Mouse (Mus musculus): ENCODE data around the gene Aoah.

The Aoah gene

DNA sequence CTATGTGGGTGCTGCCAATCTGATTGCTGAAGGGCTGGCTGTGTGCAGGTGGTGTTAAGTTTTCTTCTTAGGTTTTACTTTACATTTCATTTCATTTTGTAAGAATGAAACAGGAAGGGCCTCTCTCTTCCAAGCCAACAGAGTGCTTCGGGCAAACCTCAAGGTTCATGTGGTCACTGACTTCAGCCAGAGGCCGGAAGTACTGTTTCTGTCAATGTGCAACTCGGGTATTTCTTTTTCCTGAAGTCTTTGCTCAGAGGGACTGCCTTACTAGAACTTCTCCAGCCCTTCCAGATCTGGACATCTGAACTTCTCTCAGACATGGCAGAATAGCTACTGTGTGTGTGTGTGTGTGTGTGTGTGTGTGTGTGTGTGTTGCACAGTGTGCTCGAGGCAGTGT is at the start of gene Aoah:
TSS of gene Aoah (plus strand) at position 213 of the 400 bp plus-strand sequence.
- no peak for DNase-seq (ENCODE audit: extremely low spot score)

DNA sequence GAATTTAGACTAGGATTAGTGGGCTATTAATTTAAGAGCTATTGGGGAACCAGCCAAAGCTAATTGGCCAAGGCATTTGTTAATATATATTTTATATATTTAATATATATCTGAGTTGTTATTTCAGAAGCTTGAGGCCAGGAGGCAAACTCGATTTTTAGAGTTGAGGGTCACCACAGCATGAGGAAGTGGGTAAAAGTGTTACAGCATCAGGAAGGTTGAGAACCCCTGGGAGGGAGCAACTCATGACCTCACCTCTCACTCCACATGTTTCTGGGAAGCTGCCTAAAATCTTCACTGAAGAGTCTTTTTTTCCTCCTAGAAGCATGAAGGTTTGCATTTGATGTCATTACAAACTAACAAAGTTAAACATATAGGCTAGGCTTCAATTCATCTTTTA is 39.1 kb upstream of the Aoah start:
- DNase-seq (ENCODE audit: extremely low spot score), result no peak

DNA sequence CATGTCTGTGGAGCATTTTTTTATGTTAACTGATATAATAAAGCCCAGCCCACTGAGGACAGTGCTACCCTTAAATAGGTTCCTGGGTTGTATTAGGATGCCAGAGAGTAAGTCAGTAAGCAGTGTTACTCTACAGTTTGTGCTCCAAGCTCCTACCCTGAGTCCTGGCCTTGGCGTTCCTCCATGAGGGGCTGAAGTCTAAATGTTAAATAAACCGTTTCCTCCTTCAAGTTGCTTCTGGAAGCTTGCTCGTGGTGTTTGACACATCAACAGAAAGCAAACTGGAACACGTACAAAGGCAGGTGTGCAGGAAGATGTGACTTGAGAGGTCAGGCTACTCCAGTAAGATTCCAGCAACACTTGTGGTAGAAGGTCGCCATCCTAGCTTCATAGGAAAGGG is 10.3 kb upstream of the Aoah start:
- no peak for DNase-seq (ENCODE audit: extremely low spot score)

DNA sequence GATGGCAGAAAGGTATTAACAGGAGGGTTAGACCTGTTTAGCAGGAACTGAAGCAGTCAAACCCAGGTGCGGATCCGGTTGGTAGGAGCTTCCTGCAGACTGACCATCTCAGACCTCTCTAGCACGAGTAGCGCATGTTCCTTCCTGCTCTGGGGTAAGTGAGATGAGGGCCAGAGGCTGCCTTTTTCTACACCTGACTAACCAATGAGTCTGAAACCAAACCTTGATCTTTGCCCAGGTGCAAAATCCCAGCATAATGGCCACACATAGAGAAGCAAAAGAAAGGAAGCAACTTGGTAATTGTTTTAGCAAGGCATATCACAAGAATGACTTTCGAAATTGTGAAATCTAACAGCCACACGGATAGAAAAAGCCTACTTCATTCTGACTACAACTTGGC is 9.9 kb upstream of the Aoah start:
- no peak for DNase-seq (ENCODE audit: extremely low spot score)

DNA sequence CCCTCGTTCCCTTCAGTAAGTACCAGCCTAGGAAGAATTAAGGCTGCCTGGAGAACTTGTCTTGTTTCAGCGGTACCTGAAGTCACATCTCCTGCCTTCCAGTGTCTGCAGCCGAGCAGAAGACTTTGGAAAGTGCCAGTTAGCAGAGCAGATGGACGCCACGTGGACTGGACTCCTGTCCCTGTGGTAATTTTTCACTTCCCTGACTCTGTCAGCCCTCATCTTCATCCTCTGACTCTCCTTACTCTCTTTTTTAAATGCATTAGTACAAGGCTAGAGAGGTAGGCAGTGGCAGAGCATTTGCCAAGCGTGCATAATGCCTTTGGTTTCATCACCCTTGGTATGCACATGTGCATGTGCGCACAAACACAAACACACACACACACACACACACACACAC is 8.0 kb upstream of the Aoah start:
- DNase-seq (ENCODE audit: extremely low spot score), result no peak

DNA sequence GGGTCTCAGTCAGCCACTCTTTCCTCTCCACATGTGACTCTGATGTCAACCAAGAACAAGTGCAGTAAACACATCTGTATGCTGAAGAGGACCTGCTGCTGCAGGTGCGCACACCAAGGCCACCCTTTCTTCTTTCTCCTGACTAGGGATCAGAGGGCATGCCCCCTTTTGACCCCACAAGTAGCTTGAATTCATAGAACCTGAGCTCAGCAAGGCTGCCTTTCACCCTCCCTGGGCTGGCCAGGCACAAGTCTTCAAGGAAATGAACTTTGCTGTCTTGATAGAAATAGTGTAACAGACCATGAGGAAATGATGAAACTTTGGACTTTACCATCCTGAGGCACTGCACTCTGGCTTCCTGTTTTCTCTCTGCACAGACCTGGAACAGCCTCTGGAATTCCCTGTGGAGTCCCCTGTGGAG is 7.1 kb upstream of the Aoah start:
- no peak for DNase-seq (ENCODE audit: extremely low spot score)

GRCm38 (mm10) chr13:20787952-20788351 is 6.0 kb upstream of the Aoah start:
- no peak for DNase-seq (ENCODE audit: extremely low spot score)

DNA sequence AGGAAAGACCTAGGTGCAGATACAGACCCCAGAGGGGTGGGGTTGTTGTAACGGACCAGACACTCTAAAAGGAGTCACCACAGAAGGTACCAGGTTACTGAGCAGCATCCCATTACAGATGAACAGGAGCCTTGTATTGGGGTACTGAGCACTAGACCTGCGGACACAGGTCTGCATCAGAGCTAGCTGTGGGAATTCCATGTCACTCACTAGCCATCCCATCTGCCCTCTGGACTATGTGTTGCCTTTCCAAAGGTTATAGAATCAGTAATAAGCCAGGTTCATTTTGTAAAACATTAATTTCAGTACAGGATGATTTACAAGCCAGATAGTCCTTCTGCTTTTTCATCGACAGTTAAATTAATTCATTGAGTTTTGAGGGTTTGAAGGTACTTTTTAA is 2.7 kb downstream of the Aoah start:
- DNase-seq (ENCODE audit: extremely low spot score), result no peak

DNA sequence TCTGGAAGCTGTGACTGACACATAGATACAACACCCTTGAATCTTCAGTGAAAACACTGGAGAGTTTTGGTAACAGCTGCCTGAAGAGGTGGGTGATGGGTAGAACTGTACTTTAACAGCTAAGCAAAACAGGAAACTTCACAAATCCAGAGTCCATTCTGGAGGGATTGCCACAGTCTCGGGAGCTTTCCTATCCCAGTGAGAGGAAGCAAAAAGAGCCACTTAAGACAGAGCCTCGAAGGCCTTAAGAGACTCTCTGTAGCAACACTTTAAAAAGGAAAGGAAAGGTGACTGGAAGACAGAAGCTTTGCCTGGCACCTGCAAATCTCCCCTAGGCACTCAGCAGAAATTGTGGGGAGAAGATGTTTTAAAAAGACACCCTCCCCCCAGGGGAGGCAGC is 4.6 kb downstream of the Aoah start:
- no peak for DNase-seq (ENCODE audit: extremely low spot score)

GRCm38 (mm10) chr13:20799772-20800171 is 5.9 kb downstream of the Aoah start:
- no peak for DNase-seq (ENCODE audit: extremely low spot score)

GRCm38 (mm10) chr13:20800569-20800968 is 6.7 kb downstream of the Aoah start:
- DNase-seq (ENCODE audit: extremely low spot score), result no peak

DNA sequence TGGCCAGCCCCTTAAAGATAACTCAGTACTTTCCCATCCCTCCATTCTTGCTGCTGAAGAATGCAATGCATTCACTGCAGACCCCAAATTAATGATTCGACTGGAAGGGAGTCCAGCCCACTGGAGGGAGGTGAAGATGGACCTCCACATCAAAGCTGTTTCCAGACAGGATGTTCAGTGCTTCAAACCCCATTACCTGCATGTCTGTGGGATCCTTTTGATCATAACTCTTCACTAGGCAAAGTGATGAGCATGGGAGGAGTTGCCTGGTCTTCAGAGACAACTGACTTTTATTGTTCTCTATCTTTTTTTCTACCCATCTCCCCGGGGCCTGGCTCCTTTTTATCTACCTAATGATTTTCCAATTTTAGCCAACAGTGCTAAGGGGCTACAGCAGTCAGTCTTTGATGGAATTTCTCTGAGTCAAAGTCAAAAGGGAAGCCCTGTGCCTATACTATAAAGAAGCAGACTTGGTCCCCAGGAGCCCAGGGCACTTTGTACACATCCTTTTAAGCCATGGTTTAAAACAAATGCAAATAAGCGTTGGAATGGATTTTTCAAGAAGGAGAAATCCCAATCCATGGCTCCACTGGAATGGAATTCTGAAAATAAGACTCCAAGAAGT is 18.0 kb downstream of the Aoah start:
- DNase-seq (ENCODE audit: extremely low spot score), result no peak

DNA sequence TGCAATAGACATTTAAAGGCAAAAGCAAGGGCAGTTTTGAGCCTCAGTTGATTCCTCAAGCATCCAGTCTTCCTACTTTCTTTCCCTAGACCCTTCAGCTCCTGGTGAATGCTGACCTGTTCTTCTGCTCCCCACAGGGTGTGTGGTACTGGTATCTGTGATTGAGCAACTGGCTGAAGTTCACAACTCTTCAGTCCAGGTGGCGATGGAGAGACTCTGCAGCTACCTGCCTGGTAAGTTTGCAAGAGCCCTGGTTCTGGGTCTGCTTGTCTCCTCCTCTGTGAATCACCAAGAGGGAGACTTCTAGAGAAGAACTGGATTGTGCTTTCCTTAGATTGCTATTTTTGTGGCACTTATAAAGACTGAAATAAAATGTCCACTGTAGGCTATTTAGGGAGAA is 22.5 kb downstream of the Aoah start:
- DNase-seq (ENCODE audit: extremely low spot score), result no peak

- no peak for DNase-seq (ENCODE audit: extremely low spot score)
Observed at GRCm38 (mm10) chr13:20820712-20821328, 26.9 kb downstream of the Aoah start.

DNA sequence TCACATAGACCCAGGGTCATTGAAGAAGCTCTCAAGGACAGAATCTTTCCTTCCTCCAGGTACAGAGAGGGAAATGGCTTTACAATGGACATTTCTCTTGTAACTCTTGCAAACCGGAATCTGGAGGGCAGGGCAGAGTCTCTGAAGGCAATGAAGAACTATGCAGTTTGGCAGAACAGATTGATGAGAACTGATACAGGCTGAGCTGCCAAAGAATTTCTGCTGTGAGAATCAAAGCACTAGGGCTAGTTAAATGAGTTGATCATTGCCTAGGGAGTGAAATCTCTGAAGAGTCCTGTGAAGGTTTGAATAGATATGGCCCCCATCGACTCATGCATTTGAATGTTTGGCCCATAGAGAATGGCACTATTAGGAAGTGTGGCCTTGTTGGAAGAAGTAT is 34.8 kb downstream of the Aoah start:
- DNase-seq (ENCODE audit: extremely low spot score), result no peak

DNA sequence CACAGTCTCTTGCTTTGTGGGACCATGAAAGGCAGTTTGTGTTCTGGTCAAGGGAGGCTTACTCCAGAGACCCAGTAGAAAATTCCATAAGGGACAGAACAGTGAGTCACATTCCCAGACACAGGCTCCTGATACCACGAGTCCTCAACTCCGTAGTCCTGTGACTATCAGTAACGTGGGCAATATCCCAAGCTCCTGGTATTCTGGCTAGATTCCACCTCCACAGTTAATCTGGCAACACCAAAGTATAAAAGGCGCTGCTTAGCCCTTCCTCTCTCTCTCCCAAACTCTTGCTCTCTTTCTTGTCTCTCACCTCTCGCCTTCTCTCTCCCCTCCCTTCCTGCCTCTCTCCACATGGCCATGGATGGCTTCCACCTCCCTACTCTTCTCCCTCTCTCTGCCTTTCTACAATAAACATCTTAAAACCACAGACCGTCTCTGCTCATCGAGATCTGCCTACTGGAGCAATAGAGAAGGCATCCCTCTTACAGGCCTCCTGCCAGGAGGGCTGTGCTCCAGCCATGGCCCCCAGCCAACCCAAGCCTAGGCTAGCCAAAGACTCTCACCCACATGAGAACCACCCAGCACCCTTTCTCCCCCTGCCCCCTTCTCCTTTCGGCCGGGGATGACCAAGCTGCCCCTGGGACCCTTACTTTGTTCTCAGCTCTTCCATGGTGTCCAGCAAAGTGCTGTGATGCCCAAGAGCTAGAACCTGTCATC is 35.4 kb downstream of the Aoah start:
- no peak for DNase-seq (ENCODE audit: extremely low spot score)

DNA sequence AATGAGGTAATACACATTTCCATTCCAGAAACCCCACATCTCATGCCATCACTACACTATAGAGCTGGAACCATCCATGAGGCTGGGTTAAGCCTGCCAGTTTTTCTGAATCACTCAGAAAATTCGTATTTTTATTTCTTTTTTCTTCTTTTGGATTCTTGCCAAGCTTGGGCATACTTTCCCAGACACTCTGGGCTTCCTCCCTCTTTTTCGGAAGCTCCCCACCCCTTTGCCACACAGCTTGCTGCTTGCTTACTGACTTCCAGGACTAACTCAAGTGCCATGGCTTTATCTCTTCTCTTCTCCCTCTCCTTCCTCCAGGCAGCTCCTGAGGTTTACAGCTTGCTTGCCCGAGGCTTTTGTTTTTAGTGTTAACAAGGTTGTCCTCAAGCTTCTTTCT is 62.0 kb downstream of the Aoah start:
- no peak for DNase-seq (ENCODE audit: extremely low spot score)

GRCm38 (mm10) chr13:20899372-20899771 is 105.5 kb downstream of the Aoah start:
- DNase-seq (ENCODE audit: extremely low spot score), result no peak

DNA sequence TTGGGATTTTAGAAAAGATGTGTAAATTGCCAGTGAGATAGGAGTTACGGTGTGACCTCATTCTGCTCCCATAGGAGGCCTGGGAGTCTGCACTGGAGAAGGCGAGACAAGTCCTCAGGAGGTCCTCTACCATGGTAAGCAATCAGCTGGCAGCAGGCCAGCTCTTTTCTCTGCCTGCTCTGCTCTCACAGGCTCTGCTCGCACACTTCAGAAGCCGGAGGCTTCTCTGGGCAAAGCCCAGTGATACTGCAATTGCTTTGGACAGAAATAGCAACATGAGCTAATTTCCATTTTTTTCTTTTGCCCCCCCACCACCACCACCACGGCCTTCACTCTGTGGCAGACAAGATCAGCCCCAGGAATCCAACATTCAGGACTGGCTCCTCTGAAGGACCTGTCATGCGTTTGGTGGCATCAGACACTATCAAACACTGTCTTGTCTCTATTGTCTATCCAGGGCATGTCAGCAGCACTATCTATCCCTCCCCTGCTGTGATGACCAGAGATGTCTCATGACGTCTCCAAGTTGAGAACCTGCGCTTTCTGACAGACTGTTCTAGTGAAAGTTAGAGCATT is 106.6 kb downstream of the Aoah start:
- peak; percentile 2 for DNase-seq (ENCODE audit: extremely low spot score)

- no peak for DNase-seq (ENCODE audit: extremely low spot score)
Observed at GRCm38 (mm10) chr13:20900972-20901457, 107.1 kb downstream of the Aoah start.

DNA sequence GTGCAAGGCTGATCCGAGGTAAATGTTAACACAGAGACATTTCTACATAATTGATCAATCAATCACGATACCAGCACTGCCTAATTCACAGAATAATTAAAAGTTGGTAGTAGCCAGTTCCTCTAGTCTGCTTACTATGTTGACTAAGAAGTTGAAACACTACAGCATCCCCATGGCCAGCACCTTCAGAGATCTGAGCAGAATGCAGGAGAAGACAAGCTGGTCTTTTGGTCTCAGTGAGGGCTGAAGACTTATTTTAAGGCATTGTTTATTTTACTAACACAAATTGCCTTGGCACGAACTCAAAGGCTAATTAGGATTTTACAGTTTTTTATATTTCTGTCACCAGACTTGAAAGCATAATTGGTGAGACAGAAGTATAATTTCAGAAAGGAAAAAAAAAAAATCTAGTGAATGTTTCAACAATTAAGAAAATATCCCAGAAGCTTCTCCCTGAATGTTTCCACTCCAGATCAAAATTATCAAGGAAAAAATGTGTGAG is 107.8 kb downstream of the Aoah start:
- DNase-seq (ENCODE audit: extremely low spot score), result no peak

GRCm38 (mm10) chr13:20904118-20904517 is 110.2 kb downstream of the Aoah start:
- no peak for DNase-seq (ENCODE audit: extremely low spot score)

DNA sequence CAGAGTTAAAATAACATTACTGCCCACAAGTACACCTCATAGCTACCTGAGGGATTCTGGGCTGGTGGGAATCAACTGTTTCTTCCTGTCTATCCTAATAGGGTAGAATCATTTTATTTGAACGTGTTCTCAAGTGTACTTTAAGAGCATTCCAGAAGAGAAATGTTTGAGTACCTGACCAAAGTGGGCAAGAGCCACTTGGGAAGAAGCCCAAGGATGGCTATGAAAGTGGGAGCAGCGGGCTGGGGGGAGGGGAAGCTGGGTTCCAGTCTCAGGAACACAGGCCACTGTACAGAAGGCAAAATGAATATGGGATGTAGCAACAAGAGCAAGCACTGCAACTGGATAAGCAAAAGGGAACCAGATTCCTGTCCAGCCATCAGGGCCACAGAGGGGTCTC is 111.3 kb downstream of the Aoah start:
- no peak for DNase-seq (ENCODE audit: extremely low spot score)
